Mouse (Mus musculus): ENCODE results near the gene Dnm3. TPM values are rescaled to one million over a fixed set of nuclear protein-coding genes. Genes with fewer than 3 reads are reported as not detected.

The Dnm3 gene
- polyA plus RNA-seq, 1 experiment from 2014 or later: 8.3 TPM

DNA sequence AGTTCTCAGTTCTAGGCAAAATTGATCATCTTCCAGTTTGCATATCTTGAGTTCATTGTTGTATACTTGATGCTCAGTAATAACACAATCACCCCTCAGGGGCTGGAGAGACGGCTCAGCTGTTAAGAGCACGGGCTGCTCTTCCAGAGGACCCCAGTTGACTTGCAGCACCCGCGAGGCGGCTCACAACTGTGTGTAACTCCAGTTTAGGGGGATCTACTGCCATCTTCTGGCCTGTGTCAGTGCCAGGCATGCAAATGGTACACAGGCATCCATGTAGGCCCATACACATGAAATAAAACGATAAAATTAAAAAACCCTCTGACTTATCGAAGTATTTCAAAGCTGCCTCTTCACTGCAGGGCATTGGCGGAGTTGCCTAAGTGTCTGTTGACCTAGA, 385.4 kb downstream of the Dnm3 start:
- Histone ChIP-seq H3K4me2 (ENCODE audit: low read length) (no peak overlapping the region), H3K36me3 (ENCODE audit: insufficient read depth, low read length) (no peaks in the 10 kb centered on the region), H3K9ac (ENCODE audit: low read depth, low read length) (no peak overlapping the region), H3K27ac (no peak overlapping the region), H3K27me3 (ENCODE audit: insufficient read depth, low read length) (no peaks in the 10 kb centered on the region), H3K4me3 (replicated peaks; ENCODE audit: low read depth, low read length) (no peak overlapping the region), H3K4me1 (replicated peaks; ENCODE audit: insufficient read depth, low read length) (peaks cover 3% of the 10 kb centered on the region; the same call in 1 of the 2 replicates), H3K9me3 (replicated peaks; ENCODE audit: low read length) (no peaks in the 10 kb centered on the region)
- ATAC-seq (replicated peaks; ENCODE audit: low FRiP score, low read depth): no peak
- TF ChIP-seq CTCF (IDR thresholded peaks at IDR 0.05; ENCODE audit: low read depth): no peak; the same call in 1 of the 2 replicates
- 86% methylated on average over 8 of the region's 8 CpGs for WGBS
- no peak for DNase-seq (ENCODE audit: low spot score)

DNA sequence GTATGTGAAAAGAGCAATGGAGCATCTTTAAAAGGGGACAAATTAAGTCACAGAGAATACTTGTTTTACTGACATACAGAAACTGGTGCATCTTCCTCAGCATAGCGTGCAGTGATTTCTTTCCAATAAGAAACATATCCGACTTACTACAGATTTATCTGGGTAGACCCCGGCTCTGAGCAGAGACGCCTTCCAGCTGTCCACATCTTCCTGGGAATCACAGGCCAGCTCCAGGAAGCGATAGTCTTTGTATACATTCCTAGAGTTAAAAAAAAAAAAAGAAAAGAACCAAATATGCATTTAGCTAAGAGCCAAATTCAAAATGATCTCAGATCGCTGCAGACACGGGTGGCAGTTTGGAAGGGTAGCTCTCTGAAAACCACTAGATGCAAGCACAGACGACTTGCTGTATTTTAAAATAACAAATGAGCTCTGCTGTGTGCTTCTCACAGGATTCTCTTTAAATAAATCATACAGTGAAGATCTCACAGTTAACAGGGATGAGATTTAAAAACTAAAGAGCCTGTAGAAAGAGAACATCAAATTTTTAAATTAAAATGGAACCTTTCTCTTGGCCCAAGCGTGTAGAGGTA, 393.9 kb downstream of the Dnm3 start:
- H3K9ac ChIP-seq (ENCODE audit: low read depth, low read length): no peak overlapping the region
- no peaks in the 10 kb centered on the region for H3K36me3 ChIP-seq (ENCODE audit: insufficient read depth, low read length)
- no peaks in the 10 kb centered on the region for H3K4me1 ChIP-seq (replicated peaks; ENCODE audit: insufficient read depth, low read length)
- no peak overlapping the region for H3K4me2 ChIP-seq (ENCODE audit: low read length)
- H3K27ac ChIP-seq: no peak overlapping the region; the same call in 1 of the 2 replicates
- no peak overlapping the region for H3K4me3 ChIP-seq (replicated peaks; ENCODE audit: low read depth, low read length)
- DNase-seq (ENCODE audit: low spot score) (peak; percentile 85), ATAC-seq (replicated peaks; ENCODE audit: low FRiP score, low read depth) (no peak)
- 31% methylated on average over 9 of the region's 9 CpGs for WGBS
- no peaks in the 10 kb centered on the region for H3K27me3 ChIP-seq (ENCODE audit: insufficient read depth, low read length)
- H3K9me3 ChIP-seq (replicated peaks; ENCODE audit: low read length): no peaks in the 10 kb centered on the region
- no peak for TF ChIP-seq CTCF (IDR thresholded peaks at IDR 0.05; ENCODE audit: low read depth)

DNA sequence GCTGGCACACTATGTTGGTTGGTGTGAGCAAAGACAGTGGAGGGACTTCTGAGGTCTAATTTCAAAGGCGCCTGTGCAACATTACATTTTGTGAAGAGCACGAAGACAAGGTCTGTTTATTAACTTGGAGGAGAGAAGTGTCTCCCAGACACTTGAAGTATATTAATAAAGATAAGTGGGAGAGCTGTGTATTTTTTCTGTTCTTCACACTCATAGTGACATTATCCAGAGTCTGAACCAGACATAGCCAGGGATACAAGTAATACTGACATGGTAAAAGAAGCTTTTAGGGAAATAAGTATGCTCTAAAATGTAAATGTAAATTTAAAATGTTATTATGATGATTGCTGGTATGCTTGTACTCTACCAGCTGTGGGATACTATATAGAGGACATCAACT, 394.5 kb downstream of the Dnm3 start:
- Histone ChIP-seq H3K27me3 (ENCODE audit: insufficient read depth, low read length) (no peaks in the 10 kb centered on the region), H3K36me3 (ENCODE audit: insufficient read depth, low read length) (no peaks in the 10 kb centered on the region)

DNA sequence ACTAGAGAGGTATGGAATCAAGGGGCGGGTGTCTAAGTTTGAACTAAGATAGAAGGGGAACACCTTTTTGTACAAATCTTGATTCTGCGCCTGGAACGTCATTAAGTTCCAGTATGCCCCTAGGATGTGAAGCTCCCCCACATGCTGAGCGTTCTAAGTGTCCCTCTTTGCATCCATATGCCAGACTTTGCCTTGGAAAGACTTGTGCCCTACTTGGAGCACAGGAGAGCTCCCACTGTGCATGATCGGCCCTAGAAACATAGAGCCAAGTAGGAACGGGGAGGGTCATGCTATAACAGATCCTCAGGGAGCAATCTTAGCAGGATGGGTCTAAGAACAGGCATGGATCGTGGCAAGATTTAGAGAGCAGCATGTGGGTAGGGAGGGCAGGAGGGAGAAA, 395.1 kb downstream of the Dnm3 start:
- no peak overlapping the region for H3K9ac ChIP-seq (ENCODE audit: low read depth, low read length)
- no peak for TF ChIP-seq CTCF (IDR thresholded peaks at IDR 0.05; ENCODE audit: low read depth)
- WGBS: 81% methylated on average over 7 of the region's 7 CpGs
- ATAC-seq (replicated peaks; ENCODE audit: low FRiP score, low read depth): no peak
- H3K27me3 ChIP-seq (ENCODE audit: insufficient read depth, low read length): no peaks in the 10 kb centered on the region
- H3K4me2 ChIP-seq (ENCODE audit: low read length): no peak overlapping the region
- DNase-seq (ENCODE audit: low spot score): no peak
- no peaks in the 10 kb centered on the region for H3K36me3 ChIP-seq (ENCODE audit: insufficient read depth, low read length)
- H3K9me3 ChIP-seq (replicated peaks; ENCODE audit: low read length): no peaks in the 10 kb centered on the region
- H3K4me3 ChIP-seq (replicated peaks; ENCODE audit: low read depth, low read length): no peak overlapping the region
- no peak overlapping the region for H3K27ac ChIP-seq
- H3K4me1 ChIP-seq (replicated peaks; ENCODE audit: insufficient read depth, low read length): no peaks in the 10 kb centered on the region; the same call in 1 of the 2 replicates

More for the DNA sequence above, 394.5 kb downstream of the Dnm3 start:
- no peak for TF ChIP-seq CTCF (IDR thresholded peaks at IDR 0.05; ENCODE audit: low read depth)
- ATAC-seq (replicated peaks; ENCODE audit: low FRiP score, low read depth) (no peak), DNase-seq (ENCODE audit: low spot score) (no peak)
- WGBS: 75% methylated on average over 2 of the region's 2 CpGs
- Histone ChIP-seq H3K4me3 (replicated peaks; ENCODE audit: low read depth, low read length) (no peak overlapping the region), H3K4me2 (ENCODE audit: low read length) (no peak overlapping the region), H3K27ac (no peak overlapping the region), H3K4me1 (replicated peaks; ENCODE audit: insufficient read depth, low read length) (no peaks in the 10 kb centered on the region), H3K9ac (ENCODE audit: low read depth, low read length) (no peak overlapping the region), H3K9me3 (replicated peaks; ENCODE audit: low read length) (no peaks in the 10 kb centered on the region)

DNA sequence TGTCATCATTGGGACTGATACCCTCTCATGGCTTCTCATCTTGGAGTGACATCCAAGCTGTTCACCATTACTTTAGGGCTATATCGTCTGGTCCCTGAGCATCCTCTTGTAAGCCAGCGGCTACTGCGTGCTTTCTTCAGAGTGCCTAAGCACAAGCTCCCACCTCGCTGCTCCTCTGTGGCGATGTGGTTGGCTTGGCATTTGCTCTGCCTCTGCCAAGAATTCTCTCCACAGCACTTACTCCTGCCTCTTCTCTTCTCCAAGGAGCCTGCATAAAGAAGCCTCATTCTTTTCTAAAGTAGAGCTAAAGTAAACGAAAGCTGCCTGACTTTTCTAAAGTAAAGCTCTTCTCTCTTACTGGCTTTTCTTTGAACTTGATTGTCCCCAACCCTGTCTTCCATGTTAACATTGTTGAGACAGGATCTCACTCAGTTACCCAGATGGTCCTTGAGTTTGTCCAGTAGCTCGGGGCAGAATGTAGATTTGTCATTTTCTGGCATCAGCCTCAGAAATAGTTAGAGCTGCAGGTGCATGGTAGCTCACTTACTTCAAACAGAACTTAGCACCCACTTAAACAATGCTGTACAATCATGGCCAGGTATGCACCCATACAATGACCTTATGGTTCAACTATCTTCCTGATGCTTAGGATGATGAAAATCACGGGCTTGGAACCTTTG, 396.0 kb downstream of the Dnm3 start:
- H3K36me3 ChIP-seq (ENCODE audit: insufficient read depth, low read length): no peaks in the 10 kb centered on the region

DNA sequence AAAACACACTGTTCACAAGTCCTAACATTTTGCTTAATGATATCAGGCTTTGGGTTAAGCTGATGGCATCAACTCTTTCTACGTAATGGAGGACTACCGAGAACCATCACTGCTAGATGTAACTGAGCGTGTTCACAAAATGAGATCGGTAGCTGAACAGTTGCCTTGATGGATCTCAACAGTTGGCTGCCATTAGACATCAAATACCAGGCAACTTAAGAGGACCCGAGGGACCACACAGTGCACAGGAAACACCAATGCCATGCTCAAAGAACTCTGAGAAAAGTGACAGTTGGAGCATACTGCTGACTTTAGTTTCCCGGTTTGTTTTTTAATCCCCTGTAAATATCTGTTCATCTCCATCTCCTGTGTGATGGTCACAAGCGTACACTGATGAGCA, 397.8 kb downstream of the Dnm3 start:
- DNase-seq (ENCODE audit: low spot score): no peak
- H3K4me1 ChIP-seq (replicated peaks; ENCODE audit: insufficient read depth, low read length): no peaks in the 10 kb centered on the region; the same call in 1 of the 2 replicates
- H3K36me3 ChIP-seq (ENCODE audit: insufficient read depth, low read length): no peaks in the 10 kb centered on the region
- H3K9ac ChIP-seq (ENCODE audit: low read depth, low read length): no peak overlapping the region
- 88% methylated on average over 7 of the region's 7 CpGs for WGBS
- no peak overlapping the region for H3K27ac ChIP-seq
- TF ChIP-seq CTCF (IDR thresholded peaks at IDR 0.05; ENCODE audit: low read depth): no peak
- no peak for ATAC-seq (replicated peaks; ENCODE audit: low FRiP score, low read depth)
- H3K27me3 ChIP-seq (ENCODE audit: insufficient read depth, low read length): no peaks in the 10 kb centered on the region
- no peak overlapping the region for H3K4me3 ChIP-seq (replicated peaks; ENCODE audit: low read depth, low read length)
- H3K4me2 ChIP-seq (ENCODE audit: low read length): no peak overlapping the region
- H3K9me3 ChIP-seq (replicated peaks; ENCODE audit: low read length): no peaks in the 10 kb centered on the region

More for the DNA sequence above, 396.0 kb downstream of the Dnm3 start:
- Histone ChIP-seq H3K4me1 (replicated peaks; ENCODE audit: insufficient read depth, low read length) (no peaks in the 10 kb centered on the region; the same call in 1 of the 2 replicates), H3K4me3 (replicated peaks; ENCODE audit: low read depth, low read length) (no peak overlapping the region), H3K9ac (ENCODE audit: low read depth, low read length) (no peak overlapping the region), H3K9me3 (replicated peaks; ENCODE audit: low read length) (no peaks in the 10 kb centered on the region), H3K27ac (no peak overlapping the region), H3K27me3 (ENCODE audit: insufficient read depth, low read length) (no peaks in the 10 kb centered on the region), H3K4me2 (ENCODE audit: low read length) (no peak overlapping the region)
- DNase-seq (ENCODE audit: low spot score) (no peak), ATAC-seq (replicated peaks; ENCODE audit: low FRiP score, low read depth) (no peak)
- 85% methylated on average over 8 of the region's 8 CpGs for WGBS
- TF ChIP-seq CTCF (IDR thresholded peaks at IDR 0.05; ENCODE audit: low read depth): no peak

All from kidney, postnatal 0 days (tissue).